Mouse (Mus musculus) cerebellum, adult 11 months (tissue): ENCODE data around the gene Wdr59.

Experiments used
- DNase-seq: peaks from one replicate; pipeline ENCODE4 v3.0.0; 2022

Gene Wdr59

DNA sequence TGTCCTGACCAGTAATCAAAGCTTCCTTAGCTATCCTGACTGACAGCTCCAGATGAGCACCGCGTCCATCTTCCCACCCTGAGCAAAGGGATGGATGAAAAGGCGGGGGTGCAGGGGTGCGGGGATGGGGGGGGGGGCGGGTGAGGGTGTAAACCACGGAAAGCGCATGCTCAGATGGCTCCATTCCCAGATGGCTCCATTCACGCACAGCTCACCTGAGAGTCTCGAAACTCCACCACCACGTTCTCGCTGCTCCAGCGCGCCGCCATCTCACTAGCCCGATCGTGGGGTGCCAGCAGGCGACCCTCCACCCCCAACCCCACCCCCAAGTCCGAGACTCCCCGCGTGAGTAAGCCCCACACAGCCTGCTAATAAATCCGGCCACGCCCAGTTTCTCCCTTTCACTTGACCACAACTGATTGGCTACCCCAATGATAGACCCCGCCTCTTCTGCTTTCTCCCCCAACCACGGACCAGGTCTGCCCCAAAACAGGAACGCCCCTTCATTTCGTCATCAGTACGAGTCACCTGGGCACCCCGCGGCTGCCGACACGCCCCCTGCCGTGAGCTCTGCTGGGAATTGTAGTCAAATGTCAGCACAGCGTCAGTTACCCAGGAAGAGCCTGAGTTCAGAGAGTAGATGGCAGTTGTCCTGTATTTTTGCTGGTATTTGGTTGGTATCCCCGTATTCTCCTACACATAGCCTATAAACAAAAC lies at the start of gene Wdr59:
Gene Wdr59, minus strand, starts transcription at position 380 of the 717 bp plus-strand sequence.
- DNase-seq = peak; percentile 97

GRCm38 (mm10) chr8:111571661-111572060 lies 49.8 kb upstream of the Wdr59 start:
- no peak for DNase-seq

DNA sequence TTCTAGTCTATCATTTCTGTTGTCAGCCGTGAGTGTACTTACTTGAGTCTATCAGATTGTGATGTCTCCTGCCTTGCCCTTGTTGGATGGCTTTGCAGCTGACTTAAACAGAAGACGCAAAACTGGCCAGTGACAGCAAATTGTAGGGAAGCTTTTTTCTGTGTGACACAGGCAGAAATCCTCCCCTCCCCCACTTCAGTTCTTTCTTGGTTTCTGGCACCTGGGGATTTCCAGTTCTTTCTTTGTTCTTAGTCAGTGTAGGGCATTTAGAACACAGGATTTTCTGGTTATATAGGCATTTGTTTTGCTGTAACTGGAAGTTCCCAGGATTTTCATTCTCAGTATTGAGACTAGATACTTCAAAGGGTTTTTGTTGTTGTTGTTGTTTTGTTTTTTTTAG lies 48.5 kb upstream of the Wdr59 start:
- no peak for DNase-seq

DNA sequence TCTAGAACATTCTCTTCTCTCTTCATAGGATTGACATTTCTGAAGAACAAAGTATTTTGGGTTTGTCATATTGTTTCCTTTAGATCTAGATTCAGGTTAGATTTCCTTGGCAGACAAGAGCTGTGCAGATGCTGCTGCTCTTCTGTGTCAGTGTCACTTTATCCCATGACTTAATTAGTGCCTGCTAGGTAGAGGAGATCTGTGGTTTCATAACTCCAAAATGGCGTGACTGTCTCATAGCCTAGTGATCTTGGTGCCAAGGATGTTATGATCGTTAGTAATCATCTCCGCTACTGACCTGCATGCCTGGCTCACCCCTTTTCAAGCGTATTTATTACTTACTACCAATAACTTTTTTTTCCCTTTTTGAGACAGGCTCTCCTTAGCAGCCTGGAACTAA lies 48.0 kb upstream of the Wdr59 start:
- DNase-seq = no peak

GRCm38 (mm10) chr8:111568029-111568428 lies 46.1 kb upstream of the Wdr59 start:
- DNase-seq = no peak

- DNase-seq = peak; percentile 47
Observed at GRCm38 (mm10) chr8:111567571-111567970, 45.7 kb upstream of the Wdr59 start.

DNA sequence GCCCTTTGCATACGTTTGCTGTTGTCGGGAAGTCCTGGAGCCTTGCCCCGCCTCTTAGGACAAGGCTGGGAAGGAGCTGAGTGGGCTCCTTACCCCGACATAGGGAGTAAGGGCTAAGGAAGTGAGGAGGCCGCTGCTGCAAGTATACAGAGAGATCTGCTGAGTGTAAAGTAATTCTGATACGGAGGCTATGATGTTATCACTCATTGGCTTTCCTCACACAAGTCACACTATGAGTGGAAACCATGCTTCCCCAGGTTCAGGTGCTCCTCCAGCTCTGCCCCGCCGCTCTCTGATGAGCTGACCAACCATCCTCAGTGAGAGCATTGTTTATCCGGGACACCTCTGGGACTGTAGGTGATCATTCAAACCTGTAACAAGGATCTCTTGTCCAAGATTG lies 44.4 kb upstream of the Wdr59 start:
- DNase-seq = no peak

DNA sequence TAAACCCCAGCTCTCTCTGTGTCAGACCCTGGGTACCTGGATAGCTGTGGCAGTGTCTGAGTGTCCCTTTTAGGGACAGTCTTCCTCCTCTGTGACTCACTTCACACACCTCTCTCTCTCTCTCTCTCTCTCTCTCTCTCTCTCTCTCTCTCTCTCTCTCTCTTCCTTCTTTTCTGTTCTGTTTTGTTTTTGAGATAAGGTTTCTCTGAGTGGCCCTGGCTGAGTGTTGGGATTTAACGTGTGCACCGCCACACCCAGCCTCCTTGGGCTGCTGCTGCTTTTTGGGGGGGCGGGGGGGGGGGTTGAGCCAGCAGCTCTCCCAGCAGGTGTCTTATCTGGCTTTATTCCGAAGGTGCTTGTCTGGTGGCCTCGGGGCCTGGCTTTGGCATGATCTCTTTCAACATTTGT lies 43.9 kb upstream of the Wdr59 start:
- DNase-seq = no peak

DNA sequence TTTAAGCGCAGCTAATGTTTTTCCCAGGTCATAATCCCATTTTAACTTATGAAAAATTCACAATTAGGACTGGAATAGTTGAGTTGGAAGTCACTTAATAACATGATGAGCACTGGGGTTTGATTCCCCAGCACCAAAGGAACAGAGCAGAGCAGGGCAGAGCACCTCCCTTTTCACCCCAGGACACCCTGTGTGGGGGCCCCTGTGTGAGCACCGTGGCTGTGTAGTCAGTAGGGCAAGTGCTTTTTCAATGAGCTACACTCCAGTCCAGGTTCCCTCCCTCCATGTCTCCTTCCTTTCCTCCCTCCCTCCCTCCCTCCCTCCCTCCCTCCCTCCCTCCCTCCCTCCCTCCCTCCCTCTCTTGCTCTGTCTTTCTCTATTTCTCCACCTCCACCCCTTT lies 42.2 kb upstream of the Wdr59 start:
- DNase-seq = no peak

- no peak for DNase-seq
Observed at GRCm38 (mm10) chr8:111563687-111564086, 41.8 kb upstream of the Wdr59 start.

DNA sequence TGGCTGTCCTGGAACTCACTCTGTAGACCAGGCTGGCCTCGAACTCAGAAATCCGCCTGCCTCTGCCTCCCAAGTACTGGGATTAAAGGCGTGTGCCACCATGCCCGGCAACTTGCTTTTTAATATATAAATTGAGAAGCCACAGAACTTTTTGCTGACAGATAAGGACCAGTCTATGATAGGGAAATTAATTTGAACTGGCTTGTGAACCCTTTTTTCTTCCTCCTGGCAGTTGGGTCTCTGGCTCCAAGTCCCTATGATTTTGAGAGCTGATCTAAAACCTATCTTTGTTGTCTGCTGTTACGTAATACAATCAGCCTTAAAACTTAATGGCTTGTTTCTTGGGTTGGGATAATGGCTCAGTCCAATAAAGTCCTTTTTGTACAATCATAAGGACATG lies 41.2 kb upstream of the Wdr59 start:
- DNase-seq = no peak

DNA sequence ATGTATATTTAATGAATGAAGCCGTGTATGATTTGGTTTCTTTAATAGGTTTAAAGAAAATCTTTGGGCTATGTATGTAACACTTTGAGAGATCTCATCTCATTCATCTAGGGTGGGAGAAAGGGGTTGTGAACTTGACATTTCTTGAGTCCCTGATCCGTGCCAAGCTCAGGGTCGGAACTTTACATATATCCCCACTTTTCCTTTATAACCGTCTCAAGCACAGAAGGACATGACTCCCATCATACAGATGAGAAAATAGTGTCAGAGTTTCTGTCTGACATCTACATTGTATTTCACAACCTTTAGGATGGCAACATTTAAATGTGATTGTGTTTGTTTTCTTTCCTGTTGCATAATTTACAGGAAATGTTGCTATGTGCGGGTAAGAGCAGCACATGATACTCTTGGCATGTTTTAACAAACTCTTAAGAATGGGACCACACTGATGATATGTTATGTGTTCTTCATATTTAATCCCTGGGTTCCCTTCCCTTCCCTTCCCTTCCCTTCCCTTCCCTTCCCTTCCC lies 40.4 kb upstream of the Wdr59 start:
- DNase-seq = no peak

DNA sequence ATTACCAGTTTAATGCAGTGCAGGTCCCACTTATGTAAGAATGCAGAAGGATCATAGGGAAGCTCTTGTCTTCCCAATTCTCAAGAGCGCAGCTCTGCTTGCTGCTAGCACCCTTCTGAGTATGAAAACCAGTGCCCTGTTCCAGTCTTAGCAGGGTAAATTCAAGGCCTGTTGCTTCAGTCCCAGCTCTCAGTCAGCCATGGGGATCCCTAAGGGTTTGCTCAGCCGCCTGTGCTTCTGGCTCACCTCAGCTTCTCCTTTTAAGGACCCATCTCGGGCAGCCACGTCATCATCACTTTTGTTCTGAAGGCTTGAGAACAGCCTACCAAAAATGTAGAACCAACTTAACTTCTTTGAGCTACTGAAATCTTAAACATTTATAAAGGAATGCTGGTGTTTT lies 39.9 kb upstream of the Wdr59 start:
- no peak for DNase-seq

DNA sequence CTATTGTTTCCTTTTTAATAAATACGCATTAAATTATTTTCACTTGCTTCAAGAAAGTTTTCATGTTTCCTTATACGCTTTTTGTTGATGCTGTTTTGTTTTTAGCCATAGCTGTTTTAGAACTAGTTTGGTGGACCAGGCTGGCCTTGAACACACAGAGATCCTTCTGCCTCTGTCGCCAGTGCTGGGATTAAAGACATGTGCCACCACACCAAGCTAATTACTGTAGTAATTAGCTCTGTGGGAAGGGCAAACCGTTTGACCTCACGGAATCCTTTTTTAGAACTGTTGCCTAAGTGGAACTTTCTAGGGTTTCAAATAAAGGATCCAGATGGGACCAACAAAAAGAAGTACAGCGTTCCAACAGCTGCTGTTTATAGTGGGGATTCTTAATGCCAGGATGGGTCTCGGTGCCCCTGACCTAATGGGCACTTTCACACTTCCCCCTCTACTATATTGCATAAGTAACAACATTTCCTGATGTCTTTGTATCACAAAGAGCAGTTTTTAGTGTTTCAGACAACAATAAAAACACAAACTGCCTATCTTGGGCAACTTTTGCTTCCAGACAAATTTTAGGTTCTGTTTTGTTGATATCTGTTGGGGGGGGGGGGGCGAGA lies 29.7 kb upstream of the Wdr59 start:
- DNase-seq = no peak

DNA sequence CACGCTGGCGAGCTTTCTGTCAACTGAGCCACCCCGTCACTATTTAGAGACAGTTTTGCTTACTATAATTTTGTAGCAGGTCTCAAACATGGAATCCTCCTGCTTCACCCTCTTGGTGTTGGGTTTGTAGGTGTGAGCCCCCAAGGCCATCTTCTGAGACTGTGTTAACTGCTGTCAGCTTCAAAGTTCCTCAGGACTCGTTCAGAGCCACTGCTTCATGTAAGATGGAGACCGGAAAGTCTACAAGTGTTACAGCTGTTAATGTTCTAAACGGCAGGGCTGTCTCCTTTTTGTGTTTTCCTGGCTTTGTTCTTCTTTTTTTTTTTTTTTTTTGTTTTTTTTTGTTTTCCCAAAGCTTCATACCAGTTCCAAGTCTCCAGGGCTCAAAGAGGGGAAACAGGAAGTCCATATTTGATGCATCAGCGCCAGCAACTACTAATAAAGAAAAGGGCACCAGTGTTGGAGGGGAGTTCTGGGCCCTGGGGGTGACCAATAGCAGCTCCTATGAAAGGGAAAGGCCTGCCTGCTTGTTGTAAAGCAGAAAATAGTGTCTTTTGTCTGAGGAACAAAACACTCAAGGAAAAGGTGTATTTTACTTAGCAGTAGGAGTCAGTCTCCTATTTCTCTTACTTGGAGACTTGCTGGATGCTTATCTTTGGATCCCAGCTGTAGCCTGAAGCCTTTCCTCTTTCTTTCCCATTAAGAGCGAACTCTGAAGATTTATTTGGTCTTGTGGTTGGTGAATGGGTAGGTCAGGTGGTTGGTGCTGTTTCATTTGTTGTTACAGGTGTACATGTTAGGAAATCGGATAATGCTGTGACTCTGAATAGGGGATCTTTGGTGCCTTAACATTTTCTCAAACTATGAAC lies 28.3 kb upstream of the Wdr59 start:
- no peak for DNase-seq

DNA sequence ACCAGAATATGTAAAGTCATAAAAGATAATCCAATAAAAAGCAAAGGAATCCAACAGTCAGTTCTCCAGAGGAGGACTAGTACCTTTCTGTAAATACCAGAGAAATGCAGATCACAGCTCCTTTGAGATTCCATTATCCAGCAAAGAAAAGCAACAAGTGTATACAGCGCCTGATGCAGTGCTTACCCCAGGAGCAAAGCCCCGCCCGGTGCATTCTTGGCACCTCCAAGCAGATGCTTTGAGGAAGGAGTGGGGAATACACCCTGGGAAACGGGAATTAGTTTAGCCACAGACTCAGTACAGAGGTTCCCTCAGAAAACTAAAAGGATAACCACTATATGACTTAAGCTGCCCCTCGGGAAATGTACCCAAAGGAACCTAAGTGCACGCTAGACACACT lies 26.3 kb upstream of the Wdr59 start:
- no peak for DNase-seq

DNA sequence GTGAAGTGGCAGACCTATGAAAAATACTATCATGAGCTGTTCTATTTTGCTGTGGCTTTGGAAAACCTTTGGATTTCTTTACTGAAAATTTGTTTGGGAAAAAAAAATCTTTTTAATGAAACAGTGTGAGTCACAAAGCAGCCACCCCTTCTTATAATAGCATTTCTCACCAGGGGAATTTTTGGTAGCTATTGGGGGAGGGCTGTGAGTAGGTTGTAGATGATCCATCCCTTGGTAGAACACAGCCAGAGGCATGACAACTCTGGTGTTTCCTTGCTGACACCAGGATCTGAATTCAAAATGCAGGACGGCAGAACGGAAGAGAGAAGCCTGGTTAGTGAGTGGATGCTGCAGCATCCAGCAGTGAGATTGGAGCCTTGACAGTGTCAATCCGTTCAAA lies 25.3 kb upstream of the Wdr59 start:
- DNase-seq = no peak

DNA sequence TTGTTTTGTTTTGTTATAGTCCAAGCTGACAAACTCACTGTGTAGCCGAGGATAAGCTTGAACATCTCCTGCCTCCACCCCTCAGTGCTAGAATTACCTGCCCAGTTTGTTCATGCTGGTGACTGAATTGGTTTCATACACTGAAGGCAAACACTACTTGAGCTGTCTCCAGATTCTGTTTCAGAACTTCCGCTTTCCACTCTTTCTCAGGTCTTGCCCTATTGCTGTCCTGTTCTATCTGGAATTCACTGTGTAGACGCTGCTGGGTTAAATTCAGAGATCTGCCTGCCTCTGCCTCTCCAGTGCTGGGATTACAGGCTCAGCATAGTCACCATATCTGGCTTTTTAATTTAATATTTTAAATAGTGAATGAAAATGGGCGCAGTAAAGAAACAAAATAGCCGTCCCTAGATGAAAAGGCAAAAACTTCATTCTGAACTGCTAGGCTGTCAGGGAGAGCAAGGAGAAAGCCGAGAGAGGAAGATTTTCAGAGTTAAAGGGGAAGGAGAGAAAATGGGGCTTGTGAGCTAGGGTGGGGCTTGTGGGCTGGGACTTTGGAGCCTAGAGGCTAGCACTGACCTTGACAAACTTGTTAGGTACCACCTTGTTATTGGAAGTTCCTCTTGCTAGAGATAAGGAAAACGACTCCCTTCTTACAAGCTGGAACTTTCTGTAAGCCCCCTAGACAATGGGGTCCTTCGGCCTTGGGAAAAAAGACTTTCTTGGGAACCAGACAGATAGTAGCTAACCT lies 23.7 kb upstream of the Wdr59 start:
- DNase-seq = no peak

DNA sequence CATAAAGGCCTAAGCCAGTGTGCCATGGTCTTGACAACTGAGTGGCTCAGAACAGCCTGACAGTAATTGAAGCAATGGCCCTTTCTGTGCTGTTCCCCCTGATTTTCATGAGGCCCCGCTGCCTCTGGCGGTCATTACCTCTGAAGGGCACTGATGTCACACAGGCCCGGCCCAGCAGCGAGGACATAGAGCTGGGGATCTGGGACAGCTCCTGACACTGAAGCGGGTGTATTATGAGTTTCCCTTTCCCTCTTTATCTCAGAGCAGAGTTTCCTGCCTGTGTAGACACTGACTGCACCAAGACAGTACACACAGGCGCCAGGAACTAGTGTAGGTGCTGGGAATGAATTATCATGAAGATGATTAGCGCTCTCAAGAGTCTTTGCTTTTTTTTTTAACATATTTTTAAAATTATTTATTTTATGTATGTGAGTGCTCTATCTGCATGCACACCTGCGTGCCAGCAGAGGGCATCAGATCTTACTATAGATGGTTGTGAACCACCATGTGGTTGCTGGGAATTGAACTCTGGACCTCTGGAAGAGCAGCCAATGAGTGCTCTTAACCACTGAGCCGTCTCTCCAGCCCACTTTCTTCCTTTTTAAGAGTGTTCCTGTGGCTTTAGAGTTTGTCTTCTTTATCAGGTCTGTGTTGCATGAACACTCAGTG lies 22.0 kb upstream of the Wdr59 start:
- no peak for DNase-seq

GRCm38 (mm10) chr8:111539422-111540076 lies 17.7 kb upstream of the Wdr59 start:
- DNase-seq = no peak

DNA sequence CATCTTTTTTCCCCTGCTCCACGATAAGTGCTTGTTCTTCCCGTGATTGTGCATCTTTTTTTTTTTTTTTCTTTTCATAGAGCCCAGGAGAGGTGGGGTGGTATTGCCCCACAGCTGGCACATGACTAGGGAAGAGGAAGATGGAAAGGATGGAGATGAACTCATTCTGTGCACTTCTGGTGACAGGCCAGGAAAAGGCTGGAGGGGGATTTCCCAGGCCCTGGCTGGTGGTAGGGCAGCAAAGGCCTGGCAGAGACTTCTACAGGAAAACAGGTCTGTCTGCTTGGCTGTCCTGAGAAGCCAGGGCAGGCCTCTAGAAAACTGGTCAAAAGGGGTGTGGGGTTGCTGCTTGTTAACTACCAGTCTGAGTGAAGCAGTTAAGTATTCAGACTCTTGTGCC lies 16.3 kb upstream of the Wdr59 start:
- DNase-seq = no peak

DNA sequence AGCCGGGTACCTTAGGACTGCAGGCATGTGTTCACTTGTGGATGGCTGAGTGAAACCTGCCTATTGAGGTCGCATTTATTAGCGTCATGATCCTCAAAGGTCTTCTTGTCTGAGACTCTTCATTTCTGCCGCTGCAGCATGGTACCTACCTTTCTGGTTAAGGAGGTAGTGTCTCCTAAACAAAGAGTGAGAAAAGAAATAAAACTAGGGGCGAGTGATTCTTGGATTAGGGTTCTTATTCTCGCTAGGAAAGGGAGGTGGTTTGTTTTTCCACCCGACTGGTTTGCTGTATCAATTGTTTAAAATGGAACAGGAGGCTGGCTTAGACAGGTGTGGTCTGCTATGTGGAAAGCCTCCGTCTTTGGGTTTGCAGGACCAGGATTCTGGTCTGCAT lies 15.9 kb upstream of the Wdr59 start:
- DNase-seq = no peak
